Mouse (Mus musculus) hindbrain, embryonic 16.5 days (tissue): ENCODE data around the gene Vasn. TPM values are rescaled to one million over a fixed set of nuclear protein-coding genes. Genes with fewer than 3 reads are reported as not detected.

Experiments
- ATAC-seq: fragments of 200-750 bp; cut with Nextera tagmentation; 2 replicates; pipeline ENCODE4 v1.8.0; 2017; ENCODE audit warnings: moderate TSS enrichment, moderate library complexity
- H3K27ac ChIP-seq: fragments of 300-500 bp; sonication (generic); 2 replicates; pipeline ENCODE4 v1.5.1; 2014; ENCODE audit warnings: low read depth, mild to moderate bottlenecking, control low read depth, low read length, moderate library complexity
- H3K27me3 ChIP-seq: fragments of 300-500 bp; sonication (generic); replicated peaks from 2 replicates; pipeline ENCODE4 v1.6.1; 2014; ENCODE audit warnings: low read length; ENCODE audit not compliant: control insufficient read depth, insufficient read depth
- H3K36me3 ChIP-seq: fragments of 300-500 bp; sonication (generic); 2 replicates; pipeline ENCODE4 v1.6.1; 2014; ENCODE audit warnings: mild to moderate bottlenecking, low read length, moderate library complexity, mixed read lengths; ENCODE audit not compliant: control insufficient read depth, insufficient read depth
- H3K4me1 ChIP-seq: fragments of 300-500 bp; sonication (generic); 2 replicates; pipeline ENCODE4 v1.6.1; 2014; ENCODE audit warnings: low read depth, low read length; ENCODE audit not compliant: control insufficient read depth, insufficient read depth
- H3K4me2 ChIP-seq: fragments of 300-500 bp; sonication (generic); 2 replicates; pipeline ENCODE4 v1.6.1; 2014; ENCODE audit warnings: mild to moderate bottlenecking, low read length, control low read depth, moderate library complexity
- H3K4me3 ChIP-seq: fragments of 300-500 bp; sonication (generic); 2 replicates; pipeline ENCODE4 v1.5.1; 2014; ENCODE audit warnings: mild to moderate bottlenecking, low read length, control low read depth, moderate library complexity
- H3K9ac ChIP-seq: fragments of 300-500 bp; sonication (generic); 2 replicates; pipeline ENCODE4 v1.6.1; 2014; ENCODE audit warnings: low read depth, mild to moderate bottlenecking, control low read depth, low read length, moderate library complexity
- H3K9me3 ChIP-seq: fragments of 300-500 bp; sonication (generic); 2 replicates; pipeline ENCODE4 v1.6.1; 2014; ENCODE audit warnings: mild to moderate bottlenecking, low read length, moderate library complexity; ENCODE audit not compliant: control insufficient read depth
- WGBS: fragments of 180-500 bp; shearing (Covaris S2); extraction: QIAGEN DNeasy Blood & Tissue Kit; methylation state at CpG from one replicate; pipeline ENCODE4 v1.1.7; 2014; 5-methylcytosine and 5-hydroxymethylcytosine counted together
- polyA plus RNA-seq: library from polyadenylated mRNA; unstranded; fragments of >200 nt; fragmentation: Nextera tagmentation; extraction: Ambion mirVana; gene quantifications from 2 replicates; pipeline ENCODE4 v1.2.1, GENCODE M21; 2015

Vasn gene
- polyA plus RNA-seq, 1 experiment from 2014 or later, result 6.0 TPM

GRCm38 (mm10) chr16:4654706-4655105 is 15.0 kb downstream of the Vasn start:
- WGBS, result 78% methylated on average over 10 of the region's 10 CpGs
- no peak overlapping the region for H3K4me3 ChIP-seq
- H3K27ac ChIP-seq, result no peak overlapping the region
- H3K4me2 ChIP-seq, result no peak overlapping the region
- no peak for ATAC-seq
- no peak overlapping the region for H3K9ac ChIP-seq
- no peaks in the 10 kb centered on the region for H3K9me3 ChIP-seq
- no peaks in the 10 kb centered on the region for H3K27me3 ChIP-seq
- H3K36me3 ChIP-seq, result 0 out of 2 replicates have a peak, but pooled peaks cover 2% of the 10 kb centered on the region
- peaks cover 11% of the 10 kb centered on the region for H3K4me1 ChIP-seq

- no peak overlapping the region for H3K4me3 ChIP-seq
- no peak overlapping the region for H3K9ac ChIP-seq
- 72% methylated on average over 4 of the region's 4 CpGs for WGBS
- no peak for ATAC-seq
- H3K36me3 ChIP-seq, result 0 out of 2 replicates have a peak, but pooled peaks cover 2% of the 10 kb centered on the region
- H3K27ac ChIP-seq, result no peak overlapping the region
- no peak overlapping the region for H3K4me2 ChIP-seq
- H3K4me1 ChIP-seq, result peaks cover 11% of the 10 kb centered on the region
- no peaks in the 10 kb centered on the region for H3K9me3 ChIP-seq
- H3K27me3 ChIP-seq, result no peaks in the 10 kb centered on the region
Measured at GRCm38 (mm10) chr16:4655251-4655734, 15.6 kb downstream of the Vasn start.

DNA sequence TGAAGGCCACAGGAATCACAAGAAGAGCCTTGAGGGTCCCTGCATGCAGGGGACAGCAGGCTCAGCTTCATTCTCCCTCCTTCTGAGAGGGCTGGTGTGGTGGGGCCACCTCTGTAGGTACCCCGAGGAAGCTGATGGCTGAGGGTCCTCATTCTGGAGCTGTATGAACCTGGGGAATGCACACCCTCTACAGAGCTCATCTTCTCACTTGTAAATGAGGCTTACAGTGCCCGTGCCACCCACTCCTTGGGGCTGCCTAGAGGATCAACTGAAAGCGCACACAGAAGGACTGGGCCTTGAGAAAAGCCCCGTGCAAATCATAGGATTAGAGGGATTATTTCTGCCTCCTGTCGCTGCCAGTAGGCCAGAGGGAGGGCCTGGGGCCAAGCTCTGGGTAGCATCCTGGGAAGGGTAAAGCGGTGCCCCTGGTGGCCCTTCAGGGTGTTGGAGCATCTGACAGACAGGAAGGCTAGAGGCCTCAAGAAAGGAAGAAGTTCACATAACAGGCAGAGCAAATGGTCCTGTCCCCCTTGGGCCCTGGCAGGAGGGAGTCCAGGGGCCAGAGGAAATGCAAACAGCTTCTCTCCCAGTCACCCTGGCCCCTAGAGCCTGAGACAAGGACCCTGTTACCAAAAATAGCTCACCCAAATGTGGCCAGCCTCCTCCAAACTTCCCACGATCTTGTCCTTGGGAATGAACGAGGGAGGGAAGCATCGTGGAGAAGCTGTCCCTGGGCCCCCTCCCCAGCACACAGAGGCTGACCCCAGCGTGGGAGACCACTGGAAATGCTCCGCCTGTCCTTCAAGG is 16.2 kb downstream of the Vasn start:
- H3K4me2 ChIP-seq, result no peak overlapping the region
- H3K9ac ChIP-seq, result no peak overlapping the region
- peaks cover 3% of the 10 kb centered on the region; the same call in 1 of the 2 replicates for H3K36me3 ChIP-seq

DNA sequence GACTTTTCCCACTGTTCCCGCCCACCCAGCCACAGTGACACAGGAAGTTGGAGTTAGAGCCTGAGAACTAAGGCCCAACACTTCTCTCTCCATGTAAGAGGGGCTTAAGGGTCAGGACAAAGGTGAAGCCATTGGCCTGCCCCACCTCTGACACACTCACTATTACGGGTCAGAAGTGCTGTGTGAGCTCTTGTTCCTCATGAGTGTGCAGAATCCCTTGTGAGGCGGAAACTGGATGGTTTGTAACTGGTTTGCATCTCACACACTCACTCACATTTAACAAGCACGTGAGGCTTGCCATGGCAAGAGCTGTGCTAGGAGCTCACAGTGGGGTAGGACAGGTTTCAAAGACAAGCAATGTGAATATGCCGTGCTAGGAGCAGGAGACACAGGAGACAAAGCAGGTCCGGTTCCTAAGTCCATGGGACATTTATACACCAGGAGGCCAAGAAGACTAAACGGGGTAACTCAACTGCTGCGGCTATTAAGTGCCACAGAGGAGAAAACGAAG is 16.9 kb downstream of the Vasn start:
- Histone ChIP-seq H3K36me3 (peaks cover 7% of the 10 kb centered on the region; the same call in 1 of the 2 replicates), H3K9ac (no peak overlapping the region), H3K4me3 (no peak overlapping the region), H3K4me2 (no peak overlapping the region), H3K27me3 (no peaks in the 10 kb centered on the region), H3K4me1 (peaks cover 11% of the 10 kb centered on the region), H3K9me3 (no peaks in the 10 kb centered on the region), H3K27ac (0 out of 2 replicates have a peak overlapping the region, but pooled peaks have one; percentile 42)
- 78% methylated on average over 9 of the region's 9 CpGs for WGBS
- ATAC-seq, result no peak

More for the DNA sequence above, 16.2 kb downstream of the Vasn start:
- no peak overlapping the region for H3K4me3 ChIP-seq
- H3K9me3 ChIP-seq, result no peaks in the 10 kb centered on the region
- H3K27ac ChIP-seq, result peak overlapping the region; percentile 44
- H3K4me1 ChIP-seq, result peaks cover 11% of the 10 kb centered on the region
- ATAC-seq, result no peak
- 44% methylated on average over 11 of the region's 11 CpGs for WGBS
- no peaks in the 10 kb centered on the region for H3K27me3 ChIP-seq

DNA sequence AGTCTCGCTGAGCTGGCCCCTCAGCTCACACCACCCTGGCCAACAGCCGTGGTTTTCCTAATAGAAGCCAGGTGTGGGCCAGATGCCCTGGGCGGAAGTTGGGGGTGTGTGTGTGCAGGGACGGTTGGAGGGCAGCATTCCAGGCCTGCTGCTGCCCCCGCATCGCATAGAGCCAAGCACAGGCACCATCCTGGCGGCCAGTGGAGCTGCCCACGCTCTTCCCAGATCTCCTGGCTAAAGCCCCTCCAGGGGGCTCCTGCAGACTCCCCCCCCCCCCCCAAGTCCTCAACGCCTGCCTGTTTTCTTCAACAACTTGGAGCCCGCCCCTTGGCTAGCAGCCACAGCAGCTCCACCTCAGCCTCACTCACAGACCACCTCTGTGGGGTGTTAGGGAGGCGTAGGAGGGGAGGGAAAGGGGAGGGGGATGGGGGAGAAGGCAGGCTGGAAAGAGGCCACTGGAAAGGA is 19.1 kb downstream of the Vasn start:
- H3K4me2 ChIP-seq, result peak overlapping the region; percentile 10; the same call in 1 of the 2 replicates
- H3K27ac ChIP-seq, result 0 out of 2 replicates have a peak overlapping the region, but pooled peaks have one; percentile 34
- WGBS, result 16% methylated on average over 11 of the region's 11 CpGs

DNA sequence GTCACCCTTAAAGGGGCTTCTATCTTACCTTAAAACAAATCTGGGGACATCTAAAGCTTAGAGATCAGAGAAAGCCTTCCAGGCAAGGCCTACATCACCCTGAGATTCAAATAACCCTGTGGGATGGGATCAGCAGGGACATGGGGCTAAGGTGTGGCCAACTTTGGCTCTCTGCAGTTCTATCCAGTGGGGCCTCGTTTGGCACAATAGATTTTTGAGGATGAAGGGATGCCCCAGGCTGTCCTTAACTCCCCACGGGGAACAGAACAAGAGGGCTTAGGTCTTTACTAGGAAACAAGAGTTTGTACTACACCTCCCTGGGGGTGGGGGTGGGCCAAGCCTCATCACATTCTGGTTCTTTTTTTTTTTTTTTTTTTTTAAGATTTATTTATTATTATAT is 19.6 kb downstream of the Vasn start:
- Histone ChIP-seq H3K27ac (no peak overlapping the region), H3K9ac (no peak overlapping the region), H3K4me2 (no peak overlapping the region), H3K9me3 (no peaks in the 10 kb centered on the region), H3K4me3 (no peak overlapping the region), H3K36me3 (peaks cover 7% of the 10 kb centered on the region; the same call in 1 of the 2 replicates), H3K4me1 (peaks cover 8% of the 10 kb centered on the region), H3K27me3 (no peaks in the 10 kb centered on the region)
- ATAC-seq, result no peak
- 21% methylated on average over 2 of the region's 2 CpGs for WGBS

More for the DNA sequence above, 19.1 kb downstream of the Vasn start:
- H3K36me3 ChIP-seq, result peaks cover 7% of the 10 kb centered on the region; the same call in 1 of the 2 replicates
- H3K9ac ChIP-seq, result no peak overlapping the region
- peaks cover 8% of the 10 kb centered on the region for H3K4me1 ChIP-seq
- H3K27me3 ChIP-seq, result no peaks in the 10 kb centered on the region
- no peaks in the 10 kb centered on the region for H3K9me3 ChIP-seq
- no peak overlapping the region for H3K4me3 ChIP-seq
- ATAC-seq, result peak; percentile 78

DNA sequence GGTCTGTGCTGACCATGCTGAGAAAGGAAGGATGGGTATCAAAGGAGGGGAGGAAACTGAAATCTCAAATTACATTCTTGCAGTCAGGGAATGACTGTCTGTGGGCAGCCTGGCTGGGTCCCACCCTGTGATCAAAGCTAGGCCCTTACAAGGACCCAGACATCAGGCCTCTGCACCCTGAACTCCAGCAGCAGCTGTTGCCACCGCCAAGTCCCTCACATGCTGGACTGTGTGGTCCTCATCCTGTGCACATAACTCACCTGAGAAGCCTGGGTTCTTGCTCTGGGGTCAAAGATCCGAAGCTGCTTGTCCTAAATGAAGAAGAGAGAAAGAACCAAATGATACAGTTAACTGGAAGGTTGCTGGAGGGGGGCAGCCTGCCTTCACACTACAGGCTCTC is 21.9 kb downstream of the Vasn start:
- no peak overlapping the region for H3K27ac ChIP-seq
- peaks cover 9% of the 10 kb centered on the region; the same call in 1 of the 2 replicates for H3K36me3 ChIP-seq
- ATAC-seq, result no peak
- WGBS, result 73% methylated on average over 2 of the region's 2 CpGs
- no peak overlapping the region for H3K4me3 ChIP-seq
- H3K9ac ChIP-seq, result no peak overlapping the region
- H3K4me2 ChIP-seq, result no peak overlapping the region
- no peaks in the 10 kb centered on the region for H3K27me3 ChIP-seq
- H3K4me1 ChIP-seq, result peaks cover 8% of the 10 kb centered on the region
- no peaks in the 10 kb centered on the region for H3K9me3 ChIP-seq

DNA sequence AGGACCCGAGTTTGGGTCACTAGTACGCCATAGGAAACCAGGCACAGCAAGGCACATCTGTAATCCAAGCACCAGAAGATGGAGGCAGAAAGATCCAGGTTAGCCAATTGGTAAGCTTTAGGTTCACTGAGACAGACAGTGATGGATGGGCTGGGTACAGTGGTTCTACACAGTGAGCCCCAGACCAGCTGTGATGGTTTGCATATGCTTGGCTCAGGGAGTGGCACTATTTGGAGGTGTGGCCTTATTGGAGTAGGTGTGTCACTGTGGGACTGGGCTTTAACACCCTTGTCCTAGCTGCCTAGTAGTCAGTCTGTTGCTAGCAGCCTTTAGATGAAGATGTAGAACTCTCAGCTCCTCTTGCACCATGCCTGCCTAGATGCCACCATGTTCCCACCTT is 24.1 kb downstream of the Vasn start:
- no peak for ATAC-seq
- H3K4me1 ChIP-seq, result peaks cover 6% of the 10 kb centered on the region
- H3K4me3 ChIP-seq, result no peak overlapping the region
- no peaks in the 10 kb centered on the region for H3K27me3 ChIP-seq
- peaks cover 17% of the 10 kb centered on the region for H3K36me3 ChIP-seq
- H3K9me3 ChIP-seq, result no peaks in the 10 kb centered on the region
- H3K27ac ChIP-seq, result no peak overlapping the region
- WGBS, result 83% methylated on average over 2 of the region's 2 CpGs
- no peak overlapping the region for H3K9ac ChIP-seq
- no peak overlapping the region for H3K4me2 ChIP-seq

DNA sequence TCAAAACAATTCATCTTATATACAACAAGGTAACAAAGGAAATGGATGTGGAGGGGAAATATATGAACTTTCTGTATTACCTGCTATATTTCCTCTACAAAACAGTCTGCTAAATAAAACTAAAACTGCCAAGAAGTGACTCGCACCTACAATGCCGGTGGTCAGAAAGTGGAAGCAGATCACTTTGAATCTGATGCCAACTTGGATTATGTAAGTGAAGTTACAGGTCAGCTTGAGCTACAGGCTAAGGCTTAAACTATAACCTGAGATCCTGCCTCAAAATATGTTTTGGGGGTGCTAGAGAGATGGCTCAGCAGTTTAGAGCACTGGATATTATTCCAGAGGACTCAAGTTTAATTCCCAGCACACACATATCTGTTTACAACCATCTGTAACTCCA is 26.0 kb downstream of the Vasn start:
- Histone ChIP-seq H3K9ac (no peak overlapping the region), H3K27me3 (no peaks in the 10 kb centered on the region)
- ATAC-seq, result no peak

More for the DNA sequence above, 26.0 kb downstream of the Vasn start:
- Histone ChIP-seq H3K4me3 (no peak overlapping the region), H3K36me3 (peaks cover 17% of the 10 kb centered on the region), H3K9me3 (no peaks in the 10 kb centered on the region), H3K27ac (no peak overlapping the region), H3K4me2 (no peak overlapping the region), H3K4me1 (no peaks in the 10 kb centered on the region)
- WGBS, result 92% methylated on average over 2 of the region's 2 CpGs
